Mouse (Mus musculus) neutrophil, adult 5-6 weeks (primary cell): ENCODE results near the gene Brf1. TPM values are rescaled to one million over a fixed set of nuclear protein-coding genes. Genes with fewer than 3 reads are reported as not detected.

Source experiments
- ATAC-seq: fragments of 151-379, 151-347 bp; 2 replicates; pipeline ENCODE4 v1.8.0; 2017; ENCODE audit warnings: mild to moderate bottlenecking, moderate TSS enrichment; ENCODE audit not compliant: insufficient number of reproducible peaks, poor library complexity, low FRiP score, severe bottlenecking; ENCODE audit errors: extremely low read depth
- total RNA-seq: library from RNA; stranded (forward); fragments of 200-1000 nt; gene quantifications from 2 replicates; pipeline ENCODE4 v1.2.3, GENCODE M21; 2017

Gene Brf1
- total RNA-seq, 1 experiment from 2014 or later: 104 TPM

- ATAC-seq: no peak
Observed at GRCm38 (mm10) chr12:112990706-112991405, 9.6 kb downstream of the Brf1 start.

GRCm38 (mm10) chr12:112987877-112988276 lies 12.6 kb downstream of the Brf1 start:
- 0 out of 2 replicates have a peak, but pooled peaks have one; percentile 25 for ATAC-seq

DNA sequence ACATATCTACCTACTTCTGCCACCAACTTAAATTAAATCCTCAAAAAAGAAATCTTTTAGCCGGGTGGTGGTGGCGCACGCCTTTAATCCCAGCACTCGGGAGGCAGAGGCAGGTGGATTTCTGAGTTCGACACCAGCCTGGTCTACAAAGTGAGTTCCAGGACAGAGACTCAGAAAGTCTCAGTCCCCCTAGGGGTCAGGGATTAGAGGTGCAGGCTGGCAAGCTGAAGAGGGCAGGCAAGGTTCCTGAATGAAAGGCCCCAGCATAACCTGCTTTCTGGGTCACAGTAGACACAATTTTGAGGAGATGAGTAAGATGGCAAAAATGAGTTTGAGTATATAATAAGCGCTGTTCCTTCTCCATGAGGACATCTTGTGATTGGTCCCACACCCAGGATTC lies 15.2 kb downstream of the Brf1 start:
- ATAC-seq: no peak; the same call in 1 of the 2 replicates

- no peak for ATAC-seq
Observed at GRCm38 (mm10) chr12:112982031-112982430, 18.5 kb downstream of the Brf1 start.

DNA sequence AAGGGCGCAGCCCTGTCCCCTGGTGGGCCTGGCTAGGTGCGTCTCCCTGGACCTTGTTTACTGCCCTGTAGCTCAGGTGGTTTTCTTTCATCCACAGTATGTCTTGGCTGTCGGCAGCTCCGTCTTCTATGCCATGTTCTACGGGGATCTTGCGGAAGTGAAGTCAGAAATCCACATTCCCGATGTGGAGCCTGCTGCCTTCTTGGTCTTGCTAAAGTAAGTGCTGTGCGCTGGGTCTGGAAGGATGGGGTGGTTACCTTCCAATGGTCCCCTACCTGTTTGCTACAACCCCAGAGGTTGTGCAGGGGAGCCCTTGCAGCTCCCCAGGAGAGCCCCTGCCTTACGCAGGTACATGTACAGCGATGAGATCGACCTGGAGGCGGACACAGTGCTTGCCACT lies 23.3 kb downstream of the Brf1 start:
- no peak for ATAC-seq

DNA sequence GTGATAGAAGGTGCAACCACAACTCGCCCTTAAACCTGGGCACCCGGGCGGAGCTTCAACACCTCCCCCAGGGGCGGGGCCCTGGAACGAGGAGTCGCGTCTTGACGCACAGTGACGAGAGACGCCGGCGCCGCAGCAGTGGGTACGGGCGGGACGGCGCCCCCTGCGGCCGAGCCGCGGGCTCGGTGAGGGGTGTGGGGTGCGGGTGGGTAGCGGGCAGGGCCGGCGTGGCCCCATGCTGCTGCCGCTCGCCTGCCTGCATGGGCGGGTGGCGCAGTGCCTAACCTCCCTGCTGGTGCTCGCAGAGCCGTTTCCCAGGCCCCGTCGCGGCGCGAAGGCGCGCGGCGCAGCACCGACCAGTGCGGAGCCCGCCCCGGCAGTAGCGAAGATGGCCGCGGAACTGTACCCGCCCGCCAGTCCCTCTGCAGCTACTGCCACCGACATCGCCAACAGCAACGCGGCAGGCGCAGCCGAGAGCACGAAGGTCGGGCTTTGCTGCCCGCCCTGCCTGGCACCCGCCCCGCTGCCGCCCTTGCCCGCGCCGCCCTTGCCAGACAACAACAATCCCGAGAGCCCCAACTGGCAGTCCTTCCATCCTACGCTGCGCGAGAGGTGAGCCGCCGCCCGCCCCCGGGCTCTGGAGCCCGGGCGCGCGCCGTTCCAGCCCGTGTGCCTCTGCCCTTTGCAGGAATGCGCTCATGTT lies 24.0 kb downstream of the Brf1 start, which contains the start of gene Btbd6:
Btbd6 (plus strand) TSS at position 112 of the 703 bp plus-strand sequence.
- peak; percentile 81 for ATAC-seq

DNA sequence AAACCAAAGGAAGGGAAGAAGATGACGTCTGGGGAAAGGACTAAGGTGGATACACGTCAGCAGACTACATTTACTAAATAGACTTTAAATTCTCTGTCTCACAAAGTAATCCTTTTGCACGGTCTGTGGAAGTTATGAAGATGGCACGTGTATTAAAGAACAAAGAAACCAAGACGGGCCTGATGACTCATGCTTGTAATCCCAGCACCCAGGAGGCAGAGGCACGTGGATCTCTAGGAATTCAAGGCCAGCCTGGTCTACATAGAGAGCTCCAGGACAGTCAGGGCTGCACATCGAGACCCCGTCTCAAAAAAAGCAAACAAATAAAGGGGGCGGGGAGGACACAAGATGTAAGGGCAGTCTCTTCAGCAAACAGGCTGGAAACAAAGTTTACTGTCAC lies 25.8 kb downstream of the Brf1 start:
- no peak for ATAC-seq

DNA sequence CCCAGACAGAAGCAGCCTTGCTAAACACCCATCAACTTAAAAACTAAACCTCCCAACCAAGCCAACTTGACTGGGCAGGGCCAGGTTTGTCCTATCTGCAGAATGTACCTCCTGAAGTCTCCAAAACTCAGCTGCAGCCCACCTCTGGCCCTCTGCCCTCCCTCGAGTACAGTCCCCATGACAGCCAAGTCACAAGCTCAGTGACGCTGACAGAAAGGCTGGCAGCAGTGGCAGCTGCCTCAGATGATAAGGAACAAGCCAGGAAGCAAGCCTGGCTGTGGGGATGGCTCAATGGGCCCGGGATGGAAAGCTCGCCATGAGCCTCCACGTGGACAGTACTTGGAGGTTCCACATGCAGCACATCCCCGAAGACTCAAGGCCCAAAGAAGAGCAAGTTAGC lies 30.9 kb downstream of the Brf1 start:
- ATAC-seq: no peak

- ATAC-seq: no peak
Observed at GRCm38 (mm10) chr12:112968943-112969342, 31.6 kb downstream of the Brf1 start.

DNA sequence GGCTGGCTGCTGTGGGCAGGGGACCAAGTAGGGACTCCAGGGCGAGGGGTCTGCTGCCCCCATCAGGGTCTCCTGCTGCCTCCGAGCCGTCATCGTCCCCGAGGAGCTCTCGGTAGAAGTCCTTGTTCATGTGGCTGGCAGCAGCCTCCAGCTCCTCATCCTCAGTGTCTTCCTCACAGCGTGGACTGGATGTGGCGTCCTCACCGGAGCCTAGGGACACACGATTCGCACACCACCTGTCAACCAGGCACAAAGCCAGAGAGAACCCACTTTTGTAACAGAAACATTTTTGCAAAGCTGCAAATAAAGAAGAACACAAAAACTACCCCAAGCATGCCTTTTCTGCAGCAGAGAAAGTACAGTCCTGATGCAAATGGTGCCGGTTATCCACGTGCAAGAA lies 34.7 kb downstream of the Brf1 start:
- no peak for ATAC-seq

DNA sequence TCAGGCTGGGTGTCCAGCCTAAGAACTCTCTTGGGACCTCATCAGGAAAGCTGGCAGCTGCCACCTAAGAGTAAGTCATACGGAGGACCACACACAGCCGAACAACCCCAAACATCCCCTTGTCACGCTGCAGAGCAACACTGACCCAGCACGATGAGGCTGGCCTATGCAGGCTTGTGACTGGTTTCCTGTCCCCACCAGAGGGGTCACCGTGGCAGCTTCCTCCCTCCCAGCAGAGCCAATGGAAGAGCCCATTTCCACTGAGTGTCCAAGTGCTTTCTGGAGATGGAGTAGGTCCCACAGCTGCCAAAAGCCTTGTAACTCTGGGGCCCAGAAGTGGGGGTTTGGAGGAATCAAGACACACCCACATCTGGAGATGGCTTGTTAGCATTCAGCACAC lies 38.6 kb downstream of the Brf1 start:
- ATAC-seq: no peak

DNA sequence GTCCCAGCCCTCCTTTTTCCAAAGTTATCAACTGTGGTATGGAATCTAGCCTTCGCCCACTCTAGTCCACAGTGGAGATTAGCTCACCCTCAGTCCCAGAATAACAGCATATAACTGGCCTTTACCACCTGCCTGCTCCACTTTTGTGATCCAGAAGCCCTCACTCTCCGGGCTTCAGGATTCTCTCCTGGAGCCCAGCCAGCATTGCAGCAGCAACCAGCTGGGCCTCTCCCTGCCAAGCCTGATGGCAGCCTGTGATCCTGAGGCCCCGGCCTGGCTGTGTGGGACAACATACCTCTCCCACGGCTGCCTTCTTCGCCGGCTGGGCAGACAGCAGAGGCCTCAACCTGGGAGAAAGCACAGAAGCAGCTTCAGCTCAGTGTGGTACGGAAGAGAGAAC lies 39.1 kb downstream of the Brf1 start:
- ATAC-seq: no peak

- ATAC-seq: no peak
Observed at GRCm38 (mm10) chr12:112959421-112959820, 41.1 kb downstream of the Brf1 start.

DNA sequence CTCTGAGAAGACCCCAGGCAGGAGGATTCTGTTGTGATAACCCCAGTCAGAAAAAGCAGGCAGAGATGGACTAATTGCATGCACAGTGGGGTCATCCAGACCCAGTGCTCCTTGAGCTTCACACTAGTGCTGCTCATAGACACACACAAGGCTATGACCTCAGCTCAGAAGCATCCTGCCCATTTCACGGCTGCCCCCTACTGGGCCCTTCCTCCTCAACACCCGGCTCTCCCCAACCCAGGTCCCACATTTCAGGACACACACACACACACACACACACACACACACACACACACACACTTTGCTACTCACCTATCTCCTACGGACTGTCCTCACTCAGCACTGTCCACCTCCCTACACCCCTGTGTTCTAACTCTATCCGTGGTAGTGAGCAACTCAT lies 42.2 kb downstream of the Brf1 start:
- no peak for ATAC-seq

DNA sequence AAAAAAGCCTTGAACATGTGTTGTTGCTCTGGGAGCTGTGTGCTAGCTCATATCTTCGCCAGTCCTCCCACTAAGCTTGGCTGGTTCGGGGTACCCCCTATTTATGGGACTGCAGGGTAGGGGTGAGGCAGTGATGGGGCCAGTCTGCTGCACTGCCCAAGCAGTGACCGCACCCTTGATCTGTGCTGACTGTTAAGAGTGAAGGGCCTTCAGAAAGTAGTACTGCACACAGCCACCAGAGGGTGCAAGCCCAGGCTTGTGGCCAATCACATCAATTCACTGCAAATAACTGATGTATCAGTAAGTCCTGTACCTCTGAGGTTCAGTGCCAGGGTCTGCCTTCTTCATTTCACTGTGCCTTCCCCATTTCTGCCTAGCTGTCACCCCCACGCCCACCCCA lies 44.7 kb downstream of the Brf1 start:
- peak; percentile 64 for ATAC-seq

DNA sequence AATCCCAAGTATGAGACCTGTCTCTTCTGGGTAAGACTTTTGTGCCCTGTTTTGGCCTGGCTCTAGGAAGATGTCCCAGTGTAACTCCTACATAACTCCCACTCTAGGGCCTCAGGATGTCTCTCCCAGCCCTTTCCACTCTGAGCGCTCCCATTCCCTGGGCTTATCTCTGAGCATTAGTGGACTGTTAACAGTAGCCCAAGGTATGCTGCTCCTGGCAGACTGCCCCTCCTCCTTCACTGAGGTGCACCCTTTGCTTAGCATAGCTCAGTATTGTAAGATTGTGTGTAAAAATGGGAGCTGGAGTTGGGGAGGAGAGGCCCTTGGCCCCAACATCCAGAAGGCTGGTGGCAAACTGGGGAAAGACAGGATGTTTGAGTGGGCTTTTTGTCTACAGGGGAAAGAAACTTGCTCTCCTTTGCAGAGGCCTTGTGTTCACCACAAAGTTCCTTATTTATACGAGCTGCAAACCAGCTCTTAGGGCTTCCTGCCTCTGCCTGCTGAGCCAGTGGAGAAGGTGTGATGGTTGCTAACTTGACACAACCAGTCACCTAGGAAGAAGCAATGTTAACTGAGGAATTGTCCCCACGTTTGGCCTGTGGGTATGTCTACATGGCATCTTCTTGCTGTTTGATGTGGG lies 47.5 kb downstream of the Brf1 start:
- ATAC-seq: no peak

GRCm38 (mm10) chr12:112952433-112952832 lies 48.1 kb downstream of the Brf1 start:
- no peak for ATAC-seq

GRCm38 (mm10) chr12:112951150-112951842 lies 49.2 kb downstream of the Brf1 start:
- ATAC-seq: no peak

GRCm38 (mm10) chr12:112950761-112951129 lies 49.8 kb downstream of the Brf1 start:
- ATAC-seq: no peak
